Mouse (Mus musculus): Measurements from ENCODE around the gene Xlr. TPM values are rescaled to one million over a fixed set of nuclear protein-coding genes. Genes with fewer than 3 reads are reported as not detected.

Gene Xlr
- 0.98 and 1.6 TPM in 2 replicates for polyA plus RNA-seq (2012; rRNA removed)

DNA sequence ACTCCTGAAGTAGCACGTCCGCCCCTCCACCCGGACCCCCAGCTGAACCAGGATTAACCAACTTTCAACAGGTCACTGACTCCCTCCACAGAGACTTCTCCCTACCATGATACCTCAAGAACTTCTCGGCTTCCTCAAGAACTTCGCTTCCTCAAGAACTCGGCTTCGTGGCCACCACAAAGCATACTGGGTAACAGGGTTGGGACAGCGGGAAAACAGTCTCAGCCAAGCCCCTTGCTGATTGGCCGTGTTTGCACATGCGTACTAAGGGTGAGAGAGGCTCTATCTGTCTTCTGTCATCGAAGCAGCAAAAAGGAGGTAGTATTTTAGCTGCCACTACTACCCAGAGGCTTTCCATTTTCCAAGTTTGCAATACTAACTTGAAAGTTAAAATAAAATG, at the start of gene Xlr:
Xlr (minus strand) TSS at position 188 of the 400 bp plus-strand sequence.

DNA sequence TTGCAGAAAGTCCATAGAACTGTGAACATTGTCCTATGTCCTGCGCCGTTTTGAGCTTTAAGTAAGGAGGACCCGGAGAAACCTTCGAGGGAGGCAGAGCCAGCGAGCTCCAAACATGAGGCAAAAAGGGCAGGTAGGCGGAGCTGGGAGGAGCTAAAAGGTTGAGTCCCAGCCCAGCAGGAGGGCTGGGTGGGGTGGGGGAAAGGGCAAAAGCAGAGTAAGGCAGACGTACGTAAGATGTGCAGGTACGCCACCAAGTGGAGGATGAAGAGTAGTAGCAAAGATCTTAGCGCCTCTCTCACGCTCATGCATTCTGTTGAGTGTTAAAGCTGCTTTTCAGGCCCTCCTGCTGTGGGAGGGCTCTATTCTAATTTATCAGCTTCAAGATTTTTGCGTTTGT, 21.2 kb downstream of the Xlr start, which contains the start of gene Zfp36l3:
Zfp36l3 (minus strand) TSS at position 119 of the 400 bp plus-strand sequence.

GRCm38 (mm10) chrX:53757736-53758135, 39.8 kb downstream of the Xlr start, which contains the start of gene 1700013H16Rik:
1700013H16Rik (minus strand) TSS chrX:53757831.

Other genes starting within 250 kb of the Xlr start
- gene Rtl8c, start 189.7 kb downstream of the Xlr start, polyA plus RNA-seq (2012; rRNA removed) = 176 and 185 TPM in 2 replicates
- not detected in 2 replicates for gene Gm14597, start 188.7 kb downstream of the Xlr start, polyA plus RNA-seq (2012; rRNA removed)
- 241 and 255 TPM in 2 replicates for gene Rtl8a, start 154.0 kb downstream of the Xlr start, polyA plus RNA-seq (2012; rRNA removed)
- gene Rtl8b, start 127.3 kb downstream of the Xlr start, polyA plus RNA-seq (2012; rRNA removed) = 259 and 263 TPM in 2 replicates
- 0.10 and 0.11 TPM in 2 replicates for gene 4930502E18Rik, start 72.9 kb downstream of the Xlr start, polyA plus RNA-seq (2012; rRNA removed)
- gene 1700013H16Rik, start 39.9 kb downstream of the Xlr start, polyA plus RNA-seq (2012; rRNA removed) = not detected in 2 replicates
- 0.04 TPM in 1 of 2 replicates, not detected in the other for gene Zfp36l3, start 21.3 kb downstream of the Xlr start, polyA plus RNA-seq (2012; rRNA removed)

Measured in central nervous system, embryonic 14 days (tissue).